Mouse (Mus musculus) naive thymus-derived CD4-positive, alpha-beta T cell, adult 2 months (primary cell): ENCODE results near the gene Aox1.

Experiments used
- DNase-seq: peaks from one replicate; pipeline ENCODE4 v3.0.0-alpha.2; 2011; ENCODE audit warnings: low read depth

Aox1 gene

GRCm38 (mm10) chr1:58110241-58110640, 80.5 kb downstream of the Aox1 start:
- DNase-seq: no peak

- no peak for DNase-seq
Observed at GRCm38 (mm10) chr1:58111315-58111714, 81.6 kb downstream of the Aox1 start.

- DNase-seq: peak; percentile 10
Observed at GRCm38 (mm10) chr1:58112880-58113279, 83.1 kb downstream of the Aox1 start, which contains the start of gene Aox3. Gene Aox3, plus strand, starts transcription at chr1:58113130.

GRCm38 (mm10) chr1:58113441-58113840, 83.7 kb downstream of the Aox1 start:
- DNase-seq: no peak

- no peak for DNase-seq
Observed at GRCm38 (mm10) chr1:58114021-58114560, 84.4 kb downstream of the Aox1 start.

- no peak for DNase-seq
Observed at GRCm38 (mm10) chr1:58114666-58115375, 85.1 kb downstream of the Aox1 start.

GRCm38 (mm10) chr1:58118231-58118630, 88.5 kb downstream of the Aox1 start:
- DNase-seq: no peak

GRCm38 (mm10) chr1:58124901-58125300, 95.2 kb downstream of the Aox1 start:
- no peak for DNase-seq

- no peak for DNase-seq
Observed at GRCm38 (mm10) chr1:58137891-58138290, 108.2 kb downstream of the Aox1 start.

- DNase-seq: no peak
Observed at GRCm38 (mm10) chr1:58138986-58139385, 109.3 kb downstream of the Aox1 start.

GRCm38 (mm10) chr1:58140607-58141006, 110.9 kb downstream of the Aox1 start:
- DNase-seq: no peak

GRCm38 (mm10) chr1:58144384-58145069, 114.8 kb downstream of the Aox1 start:
- no peak for DNase-seq

GRCm38 (mm10) chr1:58146026-58146425, 116.3 kb downstream of the Aox1 start:
- DNase-seq: no peak

GRCm38 (mm10) chr1:58147776-58148175, 118.0 kb downstream of the Aox1 start:
- no peak for DNase-seq

GRCm38 (mm10) chr1:58152247-58152646, 122.5 kb downstream of the Aox1 start:
- DNase-seq: no peak
